Mouse (Mus musculus) liver, embryonic 14.5 days (tissue): ENCODE measurements around the gene Olfr1200. TPM values are rescaled to one million over a fixed set of nuclear protein-coding genes. Genes with fewer than 3 reads are reported as not detected.

Experiments used
- ATAC-seq: fragments of 200-750 bp; cut with Nextera tagmentation; 2 replicates; pipeline ENCODE4 v1.8.0; 2017; ENCODE audit warnings: moderate number of reproducible peaks, mild to moderate bottlenecking, moderate library complexity; ENCODE audit not compliant: insufficient read depth
- DNase-seq, 3 experiments: peaks; one replicate each; pipeline ENCODE4 v3.0.0-alpha.2; 2012 to 2013; ENCODE audit warnings: low read depth in 3 of 3, low spot score in 3 of 3
- H3K27ac ChIP-seq: fragments of 300-500 bp; sonication (generic); 2 replicates; pipeline ENCODE4 v1.5.1; 2014; ENCODE audit warnings: moderate library complexity, mild to moderate bottlenecking, control low read depth, inconsistent platforms
- H3K27me3 ChIP-seq: fragments of 300-500 bp; sonication (generic); 2 replicates; pipeline ENCODE4 v1.6.1; 2014; ENCODE audit warnings: mild to moderate bottlenecking, low read length, moderate library complexity; ENCODE audit not compliant: control insufficient read depth, insufficient read depth
- H3K36me3 ChIP-seq: fragments of 300-500 bp; sonication (generic); replicated peaks from 2 replicates; pipeline ENCODE4 v1.6.1; 2014; ENCODE audit warnings: low read depth; ENCODE audit not compliant: control insufficient read depth, insufficient read depth
- H3K4me1 ChIP-seq, 2 experiments: fragments of 200-500 bp in 1 of 2; fragments of 300-500 bp in 1 of 2; sonication (generic) in 1 of 2; replicated peaks; 2 replicates each; pipeline ENCODE4 v1.6.1; 2012 to 2014; ENCODE audit warnings: antibody characterized with exemption in 1 of 2, inconsistent platforms in 1 of 2, low read length in 1 of 2; ENCODE audit not compliant: control insufficient read depth in 2 of 2, insufficient read depth in 2 of 2
- H3K4me2 ChIP-seq: fragments of 300-500 bp; sonication (generic); 2 replicates; pipeline ENCODE4 v1.6.1; 2014; ENCODE audit warnings: low read depth, mild to moderate bottlenecking, control low read depth, moderate library complexity
- H3K4me3 ChIP-seq, 2 experiments: fragments of 200-500 bp in 1 of 2; fragments of 300-500 bp in 1 of 2; sonication (generic) in 1 of 2; 2 replicates each; pipeline ENCODE4 v1.5.1; 2012 to 2014; ENCODE audit warnings: low read depth in 2 of 2, low read length in 2 of 2, mild to moderate bottlenecking in 2 of 2, control low read depth in 1 of 2, inconsistent platforms in 1 of 2, moderate library complexity in 1 of 2; ENCODE audit not compliant: insufficient read depth in 1 of 2
- H3K9ac ChIP-seq: fragments of 300-500 bp; sonication (generic); replicated peaks from 2 replicates; pipeline ENCODE4 v1.6.1; 2014; ENCODE audit warnings: mild to moderate bottlenecking, control low read depth, moderate library complexity
- H3K9me3 ChIP-seq: fragments of 300-500 bp; sonication (generic); 2 replicates; pipeline ENCODE4 v1.6.1; 2016; ENCODE audit warnings: low read length, mixed read lengths; ENCODE audit not compliant: control insufficient read depth
- CTCF ChIP-seq: IDR thresholded peaks from 2 replicates; pipeline ENCODE4 v1.5.1; 2016; ENCODE audit warnings: antibody characterized with exemption, low read depth, control low read depth
- EP300 ChIP-seq: IDR thresholded peaks from 2 replicates; pipeline ENCODE4 v1.6.1; 2016; ENCODE audit warnings: antibody characterized with exemption, low read depth
- WGBS: fragments of 180-500 bp; shearing (Covaris S2); extraction: QIAGEN DNeasy Blood & Tissue Kit; methylation state at CpG from one replicate; pipeline ENCODE4 v1.1.7; 2014; ENCODE audit not compliant: insufficient replicate concordance; 5-methylcytosine and 5-hydroxymethylcytosine counted together
- polyA plus RNA-seq, 2 experiments: library from polyadenylated mRNA; depleted of rRNA in 1 of 2; stranded (reverse) in 1 of 2; unstranded in 1 of 2; fragments of >200 nt; fragmentation: Nextera tagmentation in 1 of 2; extraction: Ambion mirVana in 1 of 2; gene quantifications; 2 replicates each; pipeline versions ENCODE4 v1.2.1 to v1.2.3; 2012 to 2014

Gene Olfr1200
- polyA plus RNA-seq, 2 experiments, result not detected

DNA sequence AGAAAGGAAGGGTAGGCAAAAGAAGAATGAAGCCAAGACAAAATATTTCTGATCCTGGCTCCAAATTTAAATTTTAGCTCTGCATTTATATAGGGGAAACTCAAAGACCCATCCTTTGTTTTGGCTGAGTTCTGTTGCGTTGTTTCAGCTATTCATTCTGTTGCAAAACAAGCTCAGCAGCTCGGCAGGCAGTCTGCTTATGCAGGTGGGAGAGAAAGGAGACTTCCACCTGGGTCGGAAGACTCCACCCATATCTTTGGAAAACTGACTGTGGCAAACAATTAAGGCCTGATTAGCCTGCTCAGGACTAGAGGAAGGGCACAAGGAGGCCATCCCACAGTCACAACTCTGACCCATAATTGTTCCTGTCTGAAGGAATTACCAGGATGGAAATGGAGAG, 26.9 kb downstream of the Olfr1200 start:
- no peak for TF ChIP-seq EP300
- TF ChIP-seq CTCF, result no peak
- no peaks in the 10 kb centered on the region for H3K4me1 ChIP-seq
- H3K36me3 ChIP-seq, result no peaks in the 10 kb centered on the region
- H3K9ac ChIP-seq, result no peak overlapping the region
- H3K9me3 ChIP-seq, result no peaks in the 10 kb centered on the region
- no peak overlapping the region for H3K27ac ChIP-seq
- no peak for DNase-seq
- H3K4me2 ChIP-seq, result no peak overlapping the region
- 53% methylated on average over 3 of the region's 3 CpGs for WGBS
- H3K27me3 ChIP-seq, result no peaks in the 10 kb centered on the region
- no peak overlapping the region for H3K4me3 ChIP-seq
- no peak for ATAC-seq

DNA sequence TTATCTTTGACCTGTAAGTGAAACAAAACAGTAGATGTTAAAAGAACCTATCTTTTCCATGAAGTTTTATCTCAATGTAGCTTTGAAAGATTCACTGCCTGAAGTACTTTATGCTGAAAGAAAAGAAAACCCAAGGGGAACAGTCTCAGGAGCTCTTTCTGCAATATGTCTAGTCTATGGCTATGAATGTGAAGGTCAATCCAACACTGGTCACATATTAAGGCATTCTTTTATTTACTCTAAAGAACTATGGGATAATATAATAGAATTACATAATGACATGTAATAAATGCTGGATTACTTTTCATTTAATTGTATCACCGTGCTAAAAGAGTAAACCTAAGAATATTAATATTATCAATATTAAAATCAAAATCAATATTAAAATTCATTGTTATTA, 38.0 kb downstream of the Olfr1200 start, which contains the start of gene Olfr1197:
Gene Olfr1197, minus strand, starts transcription at position 101 of the 400 bp plus-strand sequence.
- H3K9me3 ChIP-seq, result no peaks in the 10 kb centered on the region
- no peaks in the 10 kb centered on the region for H3K4me1 ChIP-seq
- no peak within 1 kb of the TSS for H3K27ac ChIP-seq
- DNase-seq (no peak), ATAC-seq (no peak)
- no peaks in the 10 kb centered on the region for H3K27me3 ChIP-seq
- no peaks in the 10 kb centered on the region for H3K36me3 ChIP-seq
- 49% methylated on average over 1 of the region's 1 CpGs for WGBS
- no peak within 1 kb of the TSS for H3K4me3 ChIP-seq
- H3K9ac ChIP-seq, result no peak within 1 kb of the TSS
- no peak within 1 kb of the TSS for H3K4me2 ChIP-seq
- no peak for TF ChIP-seq EP300
- no peak for TF ChIP-seq CTCF

Other genes starting within 250 kb of the Olfr1200 start
- gene Olfr1188, start 213.6 kb downstream of the Olfr1200 start, polyA plus RNA-seq (2012; rRNA removed), result not detected in 2 replicates
- not detected in 2 replicates for gene Olfr1188, start 213.6 kb downstream of the Olfr1200 start, polyA plus RNA-seq (2014; fragmentation: Nextera tagmentation; extraction: Ambion mirVana)
- gene Olfr1189, start 184.0 kb downstream of the Olfr1200 start, polyA plus RNA-seq (2012; rRNA removed), result not detected in 2 replicates
- not detected in 2 replicates for gene Olfr1189, start 184.0 kb downstream of the Olfr1200 start, polyA plus RNA-seq (2014; fragmentation: Nextera tagmentation; extraction: Ambion mirVana)
- gene Olfr1191-ps1, start 129.9 kb downstream of the Olfr1200 start, polyA plus RNA-seq (2012; rRNA removed), result not detected in 2 replicates
- gene Olfr1191-ps1, start 129.9 kb downstream of the Olfr1200 start, polyA plus RNA-seq (2014; fragmentation: Nextera tagmentation; extraction: Ambion mirVana), result not detected in 2 replicates
- not detected in 2 replicates for gene Olfr1192-ps1, start 122.0 kb downstream of the Olfr1200 start, polyA plus RNA-seq (2012; rRNA removed)
- not detected in 2 replicates for gene Olfr1192-ps1, start 122.0 kb downstream of the Olfr1200 start, polyA plus RNA-seq (2014; fragmentation: Nextera tagmentation; extraction: Ambion mirVana)
- gene Olfr1193, start 94.9 kb downstream of the Olfr1200 start, polyA plus RNA-seq (2012; rRNA removed), result not detected in 2 replicates
- not detected in 2 replicates for gene Olfr1193, start 94.9 kb downstream of the Olfr1200 start, polyA plus RNA-seq (2014; fragmentation: Nextera tagmentation; extraction: Ambion mirVana)
- gene Olfr1195, start 81.3 kb downstream of the Olfr1200 start, polyA plus RNA-seq (2012; rRNA removed), result not detected in 2 replicates
- gene Olfr1195, start 81.3 kb downstream of the Olfr1200 start, polyA plus RNA-seq (2014; fragmentation: Nextera tagmentation; extraction: Ambion mirVana), result not detected in 2 replicates
- gene Olfr1196, start 65.9 kb downstream of the Olfr1200 start, polyA plus RNA-seq (2012; rRNA removed), result not detected in 2 replicates
- not detected in 2 replicates for gene Olfr1196, start 65.9 kb downstream of the Olfr1200 start, polyA plus RNA-seq (2014; fragmentation: Nextera tagmentation; extraction: Ambion mirVana)
- gene Olfr1197, start 38.1 kb downstream of the Olfr1200 start, polyA plus RNA-seq (2012; rRNA removed), result not detected in 2 replicates
- gene Olfr1197, start 38.1 kb downstream of the Olfr1200 start, polyA plus RNA-seq (2014; fragmentation: Nextera tagmentation; extraction: Ambion mirVana), result not detected in 2 replicates
- not detected in 2 replicates for gene Olfr1198, start 19.1 kb downstream of the Olfr1200 start, polyA plus RNA-seq (2012; rRNA removed)
- not detected in 2 replicates for gene Olfr1198, start 19.1 kb downstream of the Olfr1200 start, polyA plus RNA-seq (2014; fragmentation: Nextera tagmentation; extraction: Ambion mirVana)
- not detected in 2 replicates for gene Olfr1199, start 10.0 kb downstream of the Olfr1200 start, polyA plus RNA-seq (2012; rRNA removed)
- not detected in 2 replicates for gene Olfr1199, start 10.0 kb downstream of the Olfr1200 start, polyA plus RNA-seq (2014; fragmentation: Nextera tagmentation; extraction: Ambion mirVana)
- gene Olfr1201, start 22.5 kb upstream of the Olfr1200 start, polyA plus RNA-seq (2012; rRNA removed), result not detected in 2 replicates
- not detected in 2 replicates for gene Olfr1201, start 22.5 kb upstream of the Olfr1200 start, polyA plus RNA-seq (2014; fragmentation: Nextera tagmentation; extraction: Ambion mirVana)
- not detected in 2 replicates for gene Olfr1202, start 44.0 kb upstream of the Olfr1200 start, polyA plus RNA-seq (2012; rRNA removed)
- not detected in 2 replicates for gene Olfr1202, start 44.0 kb upstream of the Olfr1200 start, polyA plus RNA-seq (2014; fragmentation: Nextera tagmentation; extraction: Ambion mirVana)
- gene Olfr1205, start 59.2 kb upstream of the Olfr1200 start, polyA plus RNA-seq (2012; rRNA removed), result not detected in 2 replicates
- not detected in 2 replicates for gene Olfr1205, start 59.2 kb upstream of the Olfr1200 start, polyA plus RNA-seq (2014; fragmentation: Nextera tagmentation; extraction: Ambion mirVana)
- gene Olfr1204, start 78.8 kb upstream of the Olfr1200 start, polyA plus RNA-seq (2012; rRNA removed), result not detected in 2 replicates
- not detected in 2 replicates for gene Olfr1204, start 78.8 kb upstream of the Olfr1200 start, polyA plus RNA-seq (2014; fragmentation: Nextera tagmentation; extraction: Ambion mirVana)
- gene Olfr1206, start 92.7 kb upstream of the Olfr1200 start, polyA plus RNA-seq (2012; rRNA removed), result not detected in 2 replicates
- gene Olfr1206, start 92.7 kb upstream of the Olfr1200 start, polyA plus RNA-seq (2014; fragmentation: Nextera tagmentation; extraction: Ambion mirVana), result not detected in 2 replicates
- gene Olfr1208, start 131.8 kb upstream of the Olfr1200 start, polyA plus RNA-seq (2012; rRNA removed), result not detected in 2 replicates
- not detected in 2 replicates for gene Olfr1208, start 131.8 kb upstream of the Olfr1200 start, polyA plus RNA-seq (2014; fragmentation: Nextera tagmentation; extraction: Ambion mirVana)
- not detected in 2 replicates for gene Olfr1209, start 144.7 kb upstream of the Olfr1200 start, polyA plus RNA-seq (2012; rRNA removed)
- gene Olfr1209, start 144.7 kb upstream of the Olfr1200 start, polyA plus RNA-seq (2014; fragmentation: Nextera tagmentation; extraction: Ambion mirVana), result not detected in 2 replicates
- not detected in 2 replicates for gene Olfr1211, start 167.6 kb upstream of the Olfr1200 start, polyA plus RNA-seq (2012; rRNA removed)
- gene Olfr1211, start 167.6 kb upstream of the Olfr1200 start, polyA plus RNA-seq (2014; fragmentation: Nextera tagmentation; extraction: Ambion mirVana), result not detected in 2 replicates
- gene Olfr1212, start 183.5 kb upstream of the Olfr1200 start, polyA plus RNA-seq (2012; rRNA removed), result not detected in 2 replicates
- not detected in 2 replicates for gene Olfr1212, start 183.5 kb upstream of the Olfr1200 start, polyA plus RNA-seq (2014; fragmentation: Nextera tagmentation; extraction: Ambion mirVana)
- gene Gm13762, start 209.8 kb upstream of the Olfr1200 start, polyA plus RNA-seq (2012; rRNA removed), result not detected in 2 replicates
- not detected in 2 replicates for gene Gm13762, start 209.8 kb upstream of the Olfr1200 start, polyA plus RNA-seq (2014; fragmentation: Nextera tagmentation; extraction: Ambion mirVana)
- not detected in 2 replicates for gene Olfr1214, start 222.2 kb upstream of the Olfr1200 start, polyA plus RNA-seq (2012; rRNA removed)
- gene Olfr1214, start 222.2 kb upstream of the Olfr1200 start, polyA plus RNA-seq (2014; fragmentation: Nextera tagmentation; extraction: Ambion mirVana), result not detected in 2 replicates
- gene Olfr1215, start 236.5 kb upstream of the Olfr1200 start, polyA plus RNA-seq (2012; rRNA removed), result not detected in 2 replicates
- not detected in 2 replicates for gene Olfr1215, start 236.5 kb upstream of the Olfr1200 start, polyA plus RNA-seq (2014; fragmentation: Nextera tagmentation; extraction: Ambion mirVana)
- gene Olfr1216, start 247.9 kb upstream of the Olfr1200 start, polyA plus RNA-seq (2012; rRNA removed), result not detected in 2 replicates
- not detected in 2 replicates for gene Olfr1216, start 247.9 kb upstream of the Olfr1200 start, polyA plus RNA-seq (2014; fragmentation: Nextera tagmentation; extraction: Ambion mirVana)